Mouse (Mus musculus) limb, embryonic 11.5 days (tissue): ENCODE data around the gene Trim16. TPM values are rescaled to one million over a fixed set of nuclear protein-coding genes. Genes with fewer than 3 reads are reported as not detected.

Experiments
- ATAC-seq: fragments of 200-750 bp; cut with Nextera tagmentation; 2 replicates; pipeline ENCODE4 v1.8.0; 2017; ENCODE audit warnings: low read depth; ENCODE audit not compliant: insufficient number of reproducible peaks, low FRiP score, low TSS enrichment
- DNase-seq: peaks from one replicate; pipeline ENCODE4 v3.0.0-alpha.2; 2015; ENCODE audit warnings: low spot score
- H3K27ac ChIP-seq: fragments of 300-500 bp; sonication (generic); replicated peaks from 2 replicates; pipeline ENCODE4 v1.5.1; 2014; ENCODE audit warnings: low read depth, mild to moderate bottlenecking, low read length
- H3K27me3 ChIP-seq: fragments of 300-500 bp; sonication (generic); 2 replicates; pipeline ENCODE4 v1.6.1; 2014; ENCODE audit warnings: mild to moderate bottlenecking, low read length, mixed read lengths; ENCODE audit not compliant: control insufficient read depth, insufficient read depth
- H3K36me3 ChIP-seq: fragments of 300-500 bp; sonication (generic); 2 replicates; pipeline ENCODE4 v1.6.1; 2014; ENCODE audit warnings: mild to moderate bottlenecking, low read length, moderate library complexity, mixed read lengths; ENCODE audit not compliant: control insufficient read depth, insufficient read depth
- H3K4me1 ChIP-seq: fragments of 300-500 bp; sonication (generic); 2 replicates; pipeline ENCODE4 v1.6.1; 2014; ENCODE audit warnings: low read length, mixed read lengths; ENCODE audit not compliant: control insufficient read depth, insufficient read depth
- H3K4me2 ChIP-seq: fragments of 300-500 bp; sonication (generic); 2 replicates; pipeline ENCODE4 v1.6.1; 2014; ENCODE audit warnings: low read depth, mild to moderate bottlenecking, moderate library complexity; ENCODE audit not compliant: severe bottlenecking
- H3K4me3 ChIP-seq: fragments of 300-500 bp; sonication (generic); 2 replicates; pipeline ENCODE4 v1.5.1; 2014; ENCODE audit warnings: low read depth, low read length
- H3K9ac ChIP-seq: fragments of 300-500 bp; sonication (generic); 2 replicates; pipeline ENCODE4 v1.6.1; 2014; ENCODE audit warnings: mild to moderate bottlenecking, low read length
- H3K9me3 ChIP-seq: fragments of 300-500 bp; sonication (generic); 2 replicates; pipeline ENCODE4 v1.6.1; 2016; ENCODE audit warnings: low read length; ENCODE audit not compliant: control insufficient read depth
- WGBS: fragments of 180-500 bp; shearing (Covaris S2); extraction: QIAGEN DNeasy Blood & Tissue Kit; methylation state at CpG from one replicate; pipeline ENCODE4 v1.1.7; 2014; 5-methylcytosine and 5-hydroxymethylcytosine counted together
- polyA plus RNA-seq: library from polyadenylated mRNA; unstranded; fragments of >200 nt; fragmentation: Nextera tagmentation; extraction: Ambion mirVana; gene quantifications from 2 replicates; pipeline ENCODE4 v1.2.1, GENCODE M21; 2014

The Trim16 gene
- polyA plus RNA-seq, 1 experiment from 2014 or later, result 4.8 TPM

- ATAC-seq (no peak), DNase-seq (no peak)
- Histone ChIP-seq H3K36me3 (no peaks in the 10 kb centered on the region), H3K4me1 (peaks cover 9% of the 10 kb centered on the region; the same call in 1 of the 2 replicates), H3K9ac (no peak overlapping the region), H3K4me3 (no peak overlapping the region), H3K27ac (no peak overlapping the region), H3K4me2 (no peak overlapping the region), H3K9me3 (no peaks in the 10 kb centered on the region), H3K27me3 (no peaks in the 10 kb centered on the region)
- WGBS, result 82% methylated on average over 3 of the region's 3 CpGs
Observed at GRCm38 (mm10) chr11:62845730-62846129, 25.7 kb downstream of the Trim16 start.

GRCm38 (mm10) chr11:62846961-62847654 is 27.1 kb downstream of the Trim16 start, which contains the start of gene Fbxw10:
Gene Fbxw10 (plus strand): TSS chr11:62847069.
- 14% methylated on average over 12 of the region's 12 CpGs for WGBS
- Histone ChIP-seq H3K4me2 (peak within 1 kb of the TSS; percentile 43), H3K27ac (peak within 1 kb of the TSS; percentile 78), H3K4me1 (peaks cover 9% of the 10 kb centered on the region; the same call in 1 of the 2 replicates), H3K9me3 (no peaks in the 10 kb centered on the region), H3K4me3 (no peak within 1 kb of the TSS), H3K9ac (peak within 1 kb of the TSS; percentile 28), H3K36me3 (no peaks in the 10 kb centered on the region), H3K27me3 (no peaks in the 10 kb centered on the region)
- DNase-seq, result peak; percentile 54
- no peak for ATAC-seq

- no peaks in the 10 kb centered on the region for H3K9me3 ChIP-seq
- WGBS, result 38% methylated on average over 4 of the region's 4 CpGs
- peak overlapping the region; percentile 43; the same call in 1 of the 2 replicates for H3K4me2 ChIP-seq
- H3K36me3 ChIP-seq, result no peaks in the 10 kb centered on the region
- H3K27ac ChIP-seq, result peak overlapping the region; percentile 78; the same call in 1 of the 2 replicates
- no peak overlapping the region for H3K9ac ChIP-seq
- no peak overlapping the region for H3K4me3 ChIP-seq
- ATAC-seq, result no peak
- DNase-seq, result no peak
- H3K27me3 ChIP-seq, result no peaks in the 10 kb centered on the region
- H3K4me1 ChIP-seq, result peaks cover 9% of the 10 kb centered on the region; the same call in 1 of the 2 replicates
Observed at GRCm38 (mm10) chr11:62847655-62848191, 27.7 kb downstream of the Trim16 start.

DNA sequence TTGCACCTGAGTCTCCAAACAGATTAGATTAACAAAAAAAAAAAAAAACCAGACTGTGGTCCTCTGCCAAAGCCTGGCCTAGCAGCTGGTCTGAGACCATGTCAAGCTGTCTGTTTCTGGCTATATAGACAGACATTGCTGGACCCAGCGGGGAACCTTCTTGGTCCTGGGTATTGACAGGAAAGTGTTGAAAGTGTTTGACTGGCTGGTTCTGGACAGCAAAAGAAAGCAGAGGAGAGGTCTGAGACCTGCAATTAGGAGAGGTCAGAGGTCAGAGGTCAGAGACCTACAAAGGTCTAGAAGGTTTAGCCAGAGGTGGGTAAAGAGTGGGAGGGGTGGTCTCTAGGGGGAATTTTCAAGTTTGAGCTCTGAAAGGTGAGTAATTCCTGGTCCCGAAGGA is 28.3 kb downstream of the Trim16 start:
- ATAC-seq, result no peak
- WGBS, result 26% methylated on average over 2 of the region's 2 CpGs

GRCm38 (mm10) chr11:62851199-62851598 is 31.2 kb downstream of the Trim16 start:
- Histone ChIP-seq H3K4me1 (peaks cover 9% of the 10 kb centered on the region; the same call in 1 of the 2 replicates), H3K36me3 (no peaks in the 10 kb centered on the region), H3K27ac (no peak overlapping the region), H3K9ac (no peak overlapping the region), H3K27me3 (no peaks in the 10 kb centered on the region), H3K9me3 (no peaks in the 10 kb centered on the region), H3K4me2 (no peak overlapping the region), H3K4me3 (no peak overlapping the region)
- DNase-seq (no peak), ATAC-seq (no peak)
- WGBS, result 85% methylated on average over 1 of the region's 1 CpGs

More for the DNA sequence above, 28.3 kb downstream of the Trim16 start:
- H3K9me3 ChIP-seq, result no peaks in the 10 kb centered on the region
- no peak overlapping the region for H3K4me3 ChIP-seq
- peak; percentile 24 for DNase-seq
- no peak overlapping the region for H3K27ac ChIP-seq
- no peak overlapping the region for H3K4me2 ChIP-seq
- no peaks in the 10 kb centered on the region for H3K27me3 ChIP-seq
- H3K4me1 ChIP-seq, result peaks cover 9% of the 10 kb centered on the region; the same call in 1 of the 2 replicates
- H3K36me3 ChIP-seq, result no peaks in the 10 kb centered on the region
- no peak overlapping the region for H3K9ac ChIP-seq

DNA sequence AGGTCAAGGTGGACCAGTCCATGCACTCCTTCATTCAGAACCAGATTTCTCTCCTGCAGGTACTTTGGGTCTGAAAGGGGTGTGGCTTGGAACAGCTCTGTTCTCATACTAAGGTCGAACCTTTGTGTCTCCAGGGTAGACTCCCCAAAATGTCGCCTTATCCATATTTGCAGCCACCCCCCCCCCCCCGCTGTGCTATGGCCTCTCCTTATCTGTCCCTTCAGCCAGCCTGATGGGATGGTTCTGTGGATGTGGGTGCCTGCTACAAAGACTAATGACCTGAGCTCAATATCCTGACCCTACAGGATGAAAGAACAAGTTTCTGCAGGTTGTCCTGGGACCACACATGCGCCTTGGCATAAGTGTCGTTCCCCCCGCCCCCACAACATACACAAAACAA is 33.3 kb downstream of the Trim16 start:
- DNase-seq (no peak), ATAC-seq (no peak)
- Histone ChIP-seq H3K27me3 (no peaks in the 10 kb centered on the region), H3K27ac (no peak overlapping the region), H3K9ac (no peak overlapping the region), H3K4me3 (no peak overlapping the region), H3K9me3 (no peaks in the 10 kb centered on the region), H3K4me1 (no peaks in the 10 kb centered on the region), H3K4me2 (no peak overlapping the region), H3K36me3 (no peaks in the 10 kb centered on the region)
- WGBS, result 89% methylated on average over 6 of the region's 6 CpGs

GRCm38 (mm10) chr11:62865562-62865961 is 45.5 kb downstream of the Trim16 start:
- ATAC-seq (no peak), DNase-seq (no peak)
- Histone ChIP-seq H3K9ac (no peak overlapping the region), H3K27ac (no peak overlapping the region), H3K36me3 (no peaks in the 10 kb centered on the region), H3K27me3 (no peaks in the 10 kb centered on the region), H3K4me2 (no peak overlapping the region), H3K4me1 (no peaks in the 10 kb centered on the region), H3K9me3 (no peaks in the 10 kb centered on the region), H3K4me3 (no peak overlapping the region)
- 71% methylated on average over 4 of the region's 4 CpGs for WGBS

GRCm38 (mm10) chr11:62866685-62867084 is 46.7 kb downstream of the Trim16 start:
- no peak for DNase-seq
- no peaks in the 10 kb centered on the region for H3K9me3 ChIP-seq
- no peak overlapping the region for H3K4me2 ChIP-seq
- no peaks in the 10 kb centered on the region for H3K4me1 ChIP-seq
- ATAC-seq, result no peak
- H3K27me3 ChIP-seq, result no peaks in the 10 kb centered on the region
- WGBS, result 85% methylated on average over 7 of the region's 7 CpGs
- H3K4me3 ChIP-seq, result no peak overlapping the region
- no peak overlapping the region for H3K27ac ChIP-seq
- H3K36me3 ChIP-seq, result no peaks in the 10 kb centered on the region
- H3K9ac ChIP-seq, result no peak overlapping the region
